Mouse (Mus musculus) stomach, postnatal 0 days (tissue): ENCODE measurements around the gene Sucla2.

Experiments
- CTCF ChIP-seq: IDR thresholded peaks from 2 replicates; pipeline ENCODE4 v1.5.1; 2016; ENCODE audit warnings: antibody characterized with exemption, low read depth, mild to moderate bottlenecking, moderate library complexity
- EP300 ChIP-seq: optimal IDR thresholded peaks from 2 replicates; pipeline ENCODE3; 2016; ENCODE audit warnings: antibody characterized with exemption

DNA sequence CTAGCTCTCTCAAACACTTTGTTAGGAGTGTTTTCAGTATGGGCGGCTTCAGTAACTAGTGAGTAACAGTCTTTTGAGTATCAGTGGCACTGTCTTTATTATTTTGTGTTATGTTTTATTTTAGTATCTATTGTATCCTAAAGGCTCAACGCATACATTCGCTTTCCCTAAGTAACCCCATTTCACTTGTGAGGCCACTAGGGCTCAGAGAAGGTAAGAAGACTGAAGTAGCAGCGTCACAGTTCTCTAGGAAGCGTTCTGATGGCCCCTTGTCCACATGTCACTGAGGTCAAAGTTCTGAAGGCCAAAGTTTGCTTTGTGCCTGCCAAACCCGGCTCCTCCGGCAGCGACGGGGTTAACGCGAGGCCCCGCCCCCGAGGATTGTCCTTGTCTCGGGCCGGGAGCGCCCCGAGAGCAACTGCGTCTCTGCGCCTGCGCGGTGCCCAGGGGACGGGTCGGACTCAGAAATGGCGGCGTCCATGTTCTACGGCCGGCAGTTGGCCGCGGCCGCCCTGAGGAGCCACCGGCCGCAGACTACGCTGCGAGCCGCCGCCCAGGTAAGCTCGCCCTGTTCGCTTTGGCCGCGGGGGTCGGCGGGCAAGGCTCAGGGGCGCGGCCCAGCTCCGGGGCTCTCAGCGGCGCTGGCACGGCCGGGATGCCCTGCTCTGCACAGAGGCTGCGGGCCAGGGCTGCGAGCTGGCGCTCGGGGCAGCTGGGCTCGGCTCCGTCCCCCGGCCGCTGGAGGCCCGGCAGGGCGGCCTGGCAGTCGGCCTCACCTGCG is 27.4 kb downstream of the Sucla2 start:
- TF ChIP-seq CTCF (no peak; the same call in none of the 2 replicates), EP300 (no peak)
